In genomic region chr12:80519621-80520332, GRCm38 (mm10) we compare ENCODE assay signal across 9 mouse cellular contexts. TPM values are rescaled to one million over a fixed set of nuclear protein-coding genes. Genes with fewer than 3 reads are reported as not detected.
DNase-seq lines count a peak whose midpoint lies in the region; ATAC-seq and TF ChIP-seq lines count a peak whose summit lies in the region.
"Had no signal": no experiment of that assay in that cellular context is flagged by ENCODE, and none has a peak within 500 bp of the region (broad histone marks: within the 10 kb centered on the region; RNA-seq: fewer than 3 reads in every experiment).

No protein-coding gene starts in this region.

- peak; percentile 51 for TF ChIP-seq CTCF in intestine, postnatal 0 days (IDR thresholded peaks at IDR 0.05; ENCODE audit: low read depth)

- H3K4me1 ChIP-seq in heart, embryonic 12.5 days (replicated peaks) = peaks cover 17% of the 10 kb centered on the region
- no peaks in the 10 kb centered on the region for H3K4me1 ChIP-seq in intestine, postnatal 0 days (replicated peaks; ENCODE audit: control insufficient read depth, insufficient read depth, low read length)
- H3K4me1 ChIP-seq in liver, embryonic 15.5 days (replicated peaks) = peaks cover 8% of the 10 kb centered on the region; the same call in 1 of the 2 replicates

- WGBS in heart, embryonic 12.5 days = under 1% methylated on average over 43 of the region's 43 CpGs
- WGBS in intestine, postnatal 0 days = 1% methylated on average over 42 of the region's 43 CpGs
- WGBS in liver, embryonic 15.5 days (ENCODE audit: insufficient replicate concordance) = 4% methylated on average over 43 of the region's 43 CpGs

- H3K4me3 ChIP-seq in heart, embryonic 12.5 days = peak overlapping the region; percentile 72
- peak overlapping the region; percentile 49 for H3K4me3 ChIP-seq in intestine, postnatal 0 days (ENCODE audit: low read depth, low read length)
- peak overlapping the region; percentile 35 for H3K4me3 ChIP-seq in liver, embryonic 15.5 days (replicated peaks)

- H3K9ac ChIP-seq in heart, embryonic 12.5 days = peak overlapping the region; percentile 75
- 0 out of 2 replicates have a peak overlapping the region, but pooled peaks have one; percentile 19 for H3K9ac ChIP-seq in intestine, postnatal 0 days (ENCODE audit: low read depth, low read length)
- no peak overlapping the region for H3K9ac ChIP-seq in liver, embryonic 15.5 days

- no peaks in the 10 kb centered on the region for H3K9me3 ChIP-seq in heart, embryonic 12.5 days (replicated peaks)
- H3K9me3 ChIP-seq in intestine, postnatal 0 days (ENCODE audit: control insufficient read depth) = no peaks in the 10 kb centered on the region
- H3K9me3 ChIP-seq in liver, embryonic 15.5 days (replicated peaks) = no peaks in the 10 kb centered on the region

- H3K4me2 ChIP-seq in heart, embryonic 12.5 days = peak overlapping the region; percentile 100
- H3K4me2 ChIP-seq in intestine, postnatal 0 days (replicated peaks; ENCODE audit: low read depth) = peak overlapping the region; percentile 81
- peak overlapping the region; percentile 53 for H3K4me2 ChIP-seq in liver, embryonic 15.5 days

- DNase-seq in heart, adult 8-10 months (ENCODE audit: low spot score) = no peak
- peak; percentile 64 for DNase-seq in cerebellum, adult 9-10 months
- DNase-seq in right cerebral cortex, postnatal 10 days (ENCODE audit: low spot score in 2 of 2) = peak; percentile 74 to 81

- H3K27me3 ChIP-seq in heart, embryonic 12.5 days (replicated peaks) = peaks cover 85% of the 10 kb centered on the region
- H3K27me3 ChIP-seq in intestine, postnatal 0 days (replicated peaks; ENCODE audit: control insufficient read depth, insufficient read depth, low read length) = peaks cover 53% of the 10 kb centered on the region
- peaks cover 96% of the 10 kb centered on the region for H3K27me3 ChIP-seq in liver, embryonic 15.5 days
- H3K27me3 ChIP-seq: CH12.LX had no signal

- no peak overlapping the region for H3K27ac ChIP-seq in heart, embryonic 12.5 days (ENCODE audit: poor library complexity, severe bottlenecking)
- H3K27ac ChIP-seq in intestine, postnatal 0 days (ENCODE audit: low read depth, low read length) = no peak overlapping the region
- H3K27ac ChIP-seq in liver, embryonic 15.5 days (replicated peaks) = no peak overlapping the region

- no peaks in the 10 kb centered on the region for H3K36me3 ChIP-seq in heart, embryonic 12.5 days
- H3K36me3 ChIP-seq in intestine, postnatal 0 days (ENCODE audit: control insufficient read depth, insufficient read depth) = no peaks in the 10 kb centered on the region
- no peaks in the 10 kb centered on the region for H3K36me3 ChIP-seq in liver, embryonic 15.5 days (replicated peaks)

- 0 out of 2 replicates have a peak, but pooled peaks have one; percentile 54 for ATAC-seq in heart, embryonic 12.5 days (ENCODE audit: insufficient number of reproducible peaks, low FRiP score)
- ATAC-seq in frontal cortex, adult (ENCODE audit: low TSS enrichment) = peak; percentile 29
- no peak for ATAC-seq in intestine, postnatal 0 days
- no peak for ATAC-seq in liver, embryonic 15.5 days (ENCODE audit: insufficient read depth)
- ATAC-seq in megakaryocyte-erythroid progenitor cell, adult 5-6 weeks (replicated peaks; ENCODE audit: low FRiP score, low TSS enrichment, poor library complexity, severe bottlenecking) = no peak

RNA-seq across cellular contexts. Expression of gene Galnt16, which starts 1.7 kb away (rescaled TPM):
- 2.1 and 2.2 TPM in 2 replicates for polyA plus RNA-seq in heart, embryonic 12.5 days (2016; fragmentation: Nextera tagmentation; extraction: Ambion mirVana)
- total RNA-seq in heart, adult 8-10 months (2022) = 1 to 10 TPM; 1.2 to 2.3 (median 1.8) TPM
- polyA plus RNA-seq in intestine, postnatal 0 days (2015; fragmentation: Nextera tagmentation; extraction: Ambion mirVana) = 3.7 and 4.2 TPM in 2 replicates
- 0.29 and 0.45 TPM in 2 replicates for polyA plus RNA-seq in liver, embryonic 15.5 days (2015; fragmentation: Nextera tagmentation; extraction: Ambion mirVana)
- not detected in 2 replicates for total RNA-seq in megakaryocyte-erythroid progenitor cell, adult 5-6 weeks (2014; fragmentation: Nextera tagmentation)
- not detected in 2 replicates for total RNA-seq in megakaryocyte-erythroid progenitor cell, adult 5-6 weeks (2017)
- total RNA-seq: CH12.LX had no signal

RNA-seq across cellular contexts. Expression of gene Exd2, which starts 56.9 kb away (rescaled TPM):
- polyA plus RNA-seq in heart, embryonic 12.5 days (2016; fragmentation: Nextera tagmentation; extraction: Ambion mirVana) = 19.6 and 21.9 TPM in 2 replicates
- 10 to 100 TPM; 11.4 to 19.1 (median 15.9) TPM for total RNA-seq in heart, adult 8-10 months (2022)
- 6.5 and 6.8 TPM in 2 replicates for polyA plus RNA-seq in intestine, postnatal 0 days (2015; fragmentation: Nextera tagmentation; extraction: Ambion mirVana)
- polyA plus RNA-seq in liver, embryonic 15.5 days (2015; fragmentation: Nextera tagmentation; extraction: Ambion mirVana) = 5.3 and 6.0 TPM in 2 replicates
- total RNA-seq in megakaryocyte-erythroid progenitor cell, adult 5-6 weeks (2014; fragmentation: Nextera tagmentation) = 22.3 and 33.2 TPM in 2 replicates
- total RNA-seq in megakaryocyte-erythroid progenitor cell, adult 5-6 weeks (2017) = 11.0 and 13.7 TPM in 2 replicates

Comparison
In these comparisons a context has a peak if more than half of its experiments do, and no peak if none do; other contexts are left out.
1. ATAC-seq: peak in heart, embryonic 12.5 days (single experiment) and frontal cortex, adult (single experiment); none in intestine, postnatal 0 days (single experiment), liver, embryonic 15.5 days (single experiment) and megakaryocyte-erythroid progenitor cell, adult 5-6 weeks (single experiment).
2. Peak in every context shown above with its lines, with median percentiles within 50 percentile points of each other: H3K4me2 ChIP-seq and H3K4me3 ChIP-seq.